Mouse (Mus musculus) cerebral cortex, adult 2 months (tissue): ENCODE measurements around the gene Lancl3.

Experiments used
- WGBS: fragments of 180-500 bp; shearing (Covaris S2); methylation state at CpG from one replicate; pipeline ENCODE4 v1.1.7; 2018; 5-methylcytosine and 5-hydroxymethylcytosine counted together

Lancl3 gene

DNA sequence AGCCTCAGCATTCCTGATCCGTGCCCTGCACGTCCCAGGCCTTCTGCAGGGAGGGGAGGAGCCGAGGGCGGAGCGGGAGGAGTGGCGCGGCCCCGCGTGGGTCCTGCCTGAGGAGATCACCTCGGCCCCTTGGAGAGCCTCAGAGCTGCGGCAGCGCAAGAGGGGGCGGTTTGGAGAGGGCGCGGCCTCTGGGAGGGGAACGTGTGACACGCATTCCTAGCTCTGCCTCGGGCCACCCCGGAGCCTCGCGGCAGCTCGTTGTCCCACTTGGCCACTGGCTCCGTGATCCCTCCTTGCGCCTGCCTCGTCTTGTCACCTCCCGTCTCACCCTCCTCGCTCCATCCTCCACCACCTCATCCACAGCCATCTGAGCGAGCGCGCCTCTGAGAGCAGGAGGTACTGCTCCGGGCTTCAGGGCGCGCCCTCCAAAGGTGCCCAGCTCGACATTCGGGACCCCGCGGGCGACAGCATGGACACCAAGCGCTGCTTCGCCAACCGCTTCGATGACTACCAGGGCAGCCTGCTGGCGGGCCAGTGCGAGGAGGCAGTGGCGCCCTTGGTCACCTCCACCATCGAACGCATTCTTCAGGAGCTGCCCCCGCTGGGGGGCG lies at the start of gene Lancl3:
Lancl3 (plus strand) TSS at position 142 of the 611 bp plus-strand sequence.
- WGBS = 5% methylated on average over 46 of the region's 49 CpGs

DNA sequence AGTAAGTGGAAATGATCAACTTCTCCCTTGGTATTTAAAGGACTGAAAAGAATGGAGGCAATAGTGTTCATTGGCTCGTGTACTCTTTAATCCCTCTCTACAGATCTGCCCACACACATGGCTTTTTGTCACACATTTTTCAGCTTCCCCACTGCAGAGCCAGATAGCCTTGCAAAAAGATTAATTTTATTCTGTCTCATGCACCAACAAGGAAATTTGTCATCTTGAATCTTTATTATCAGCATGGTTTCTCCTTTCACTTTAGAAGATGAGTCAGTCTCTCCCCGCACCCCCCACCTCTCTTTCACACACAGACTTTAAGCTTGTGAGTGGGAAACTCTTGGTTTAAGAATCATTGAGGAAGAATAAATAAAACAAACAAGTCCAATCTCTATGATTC lies 20.7 kb upstream of the Lancl3 start:
- 31% methylated on average over 2 of the region's 2 CpGs for WGBS

DNA sequence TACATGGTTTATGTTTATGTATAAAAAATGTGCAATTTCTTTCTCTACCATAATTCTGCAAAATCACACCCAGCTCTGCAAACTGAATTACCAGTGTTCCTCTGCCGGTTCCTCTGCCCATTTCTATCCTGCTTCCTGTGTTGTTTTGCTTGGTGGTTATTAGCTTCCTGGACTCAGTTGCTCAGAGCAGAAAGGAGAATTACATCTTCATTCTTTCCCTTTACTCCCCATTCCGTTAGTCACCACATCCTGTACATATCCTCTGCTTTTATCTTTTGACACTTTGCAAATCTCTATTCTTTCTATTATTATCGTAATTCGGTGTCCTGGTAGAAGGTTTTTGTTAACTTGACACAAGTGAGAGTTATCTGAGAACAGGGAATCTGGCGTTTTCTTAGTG lies 18.1 kb upstream of the Lancl3 start:
- 73% methylated on average over 5 of the region's 5 CpGs for WGBS

DNA sequence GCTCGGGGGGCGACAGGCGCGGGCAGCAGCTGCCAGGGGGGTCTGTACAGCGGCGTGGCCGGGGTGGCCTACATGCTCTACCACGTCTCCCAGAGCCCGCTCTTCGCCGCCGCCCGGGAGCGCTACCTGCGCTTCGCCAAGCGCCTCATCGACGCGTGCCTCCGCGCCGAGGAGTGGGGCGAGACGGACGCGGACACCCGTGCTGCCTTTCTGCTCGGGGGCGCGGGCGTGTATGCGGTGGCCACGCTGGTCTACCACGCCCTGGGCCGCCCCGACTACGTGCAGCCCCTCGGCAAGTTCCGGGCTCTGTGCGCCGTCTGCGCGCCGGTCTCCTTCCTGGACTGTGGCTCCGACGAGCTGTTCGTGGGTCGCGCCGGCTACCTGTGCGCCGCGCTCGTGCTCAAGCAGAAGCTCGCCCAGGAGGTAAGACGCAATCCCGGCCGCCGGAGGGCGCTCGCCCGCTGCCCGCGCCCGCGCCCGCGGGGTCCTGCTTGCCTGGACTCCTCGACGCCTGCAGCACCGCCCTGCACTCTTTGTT lies 747 bp downstream of the Lancl3 start:
- 4% methylated on average over 46 of the region's 72 CpGs for WGBS

DNA sequence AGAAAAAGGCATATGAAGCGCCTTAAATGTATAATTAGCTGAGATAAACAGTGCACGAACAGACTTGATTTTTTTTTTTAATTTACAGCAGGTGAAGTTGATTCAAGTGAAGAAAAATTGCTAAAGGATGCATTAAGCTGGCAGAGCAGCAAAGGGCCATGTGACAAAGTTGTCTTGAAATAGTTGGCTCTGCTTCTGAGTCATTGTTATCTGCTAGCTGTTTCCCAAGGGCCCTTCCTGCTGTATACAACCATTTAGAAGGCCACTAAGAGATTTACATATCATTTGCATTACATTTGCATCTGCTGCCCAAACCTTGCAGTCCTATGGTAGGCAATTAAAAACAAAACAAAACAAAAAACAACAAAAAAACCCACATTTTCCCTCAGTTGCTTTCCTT lies 2.3 kb downstream of the Lancl3 start:
- 12% methylated on average over 2 of the region's 2 CpGs for WGBS

DNA sequence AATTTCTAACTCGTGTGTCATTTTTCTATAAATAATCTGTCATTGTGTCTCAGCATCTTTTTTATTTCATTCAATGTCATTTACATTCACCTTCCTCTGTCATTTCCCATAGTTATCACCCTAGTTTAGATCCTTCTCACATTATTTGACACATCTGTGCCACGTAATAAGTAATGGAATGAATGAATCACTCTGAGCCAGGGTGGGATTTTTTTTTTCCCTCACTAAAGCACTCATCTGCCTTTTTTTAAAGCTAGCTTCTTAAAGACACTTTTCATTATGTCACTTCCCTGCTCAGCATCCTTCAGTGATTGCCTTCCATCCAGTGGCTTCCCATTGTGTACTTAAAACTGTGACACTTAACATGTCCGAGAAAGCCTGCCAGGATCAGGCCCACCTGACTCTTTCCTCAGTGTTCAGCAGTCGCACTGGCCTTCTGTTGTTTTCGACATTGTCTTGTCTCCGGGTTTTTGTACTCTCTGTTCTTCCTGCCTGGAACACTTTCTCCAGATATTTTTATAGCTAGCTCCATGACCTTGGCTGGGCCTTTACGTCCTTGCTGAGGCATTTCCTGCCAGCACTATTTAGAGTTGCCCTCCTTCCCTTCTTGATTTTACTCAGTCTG lies 3.2 kb downstream of the Lancl3 start:
- 49% methylated on average over 7 of the region's 7 CpGs for WGBS

DNA sequence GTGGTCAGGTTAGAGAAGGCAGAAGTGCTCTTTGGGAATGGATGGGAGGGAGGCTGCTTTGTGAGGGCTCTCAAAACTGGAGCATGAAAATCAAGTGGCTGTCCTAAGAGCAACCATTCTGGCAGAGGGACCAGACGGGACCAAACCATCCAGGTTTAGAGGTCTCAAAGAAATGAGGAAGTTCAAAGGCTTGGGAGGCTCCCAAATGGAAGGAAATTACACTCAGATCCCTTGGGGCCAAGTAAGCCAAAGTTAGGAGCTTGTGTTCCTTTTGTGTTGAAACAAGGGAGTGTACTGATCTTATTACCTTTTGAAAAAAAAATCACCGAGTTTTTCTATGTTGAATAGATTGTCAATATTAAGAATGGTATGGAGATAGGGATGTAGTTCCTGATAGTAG lies 5.4 kb downstream of the Lancl3 start:
- 50% methylated on average over 2 of the region's 2 CpGs for WGBS

DNA sequence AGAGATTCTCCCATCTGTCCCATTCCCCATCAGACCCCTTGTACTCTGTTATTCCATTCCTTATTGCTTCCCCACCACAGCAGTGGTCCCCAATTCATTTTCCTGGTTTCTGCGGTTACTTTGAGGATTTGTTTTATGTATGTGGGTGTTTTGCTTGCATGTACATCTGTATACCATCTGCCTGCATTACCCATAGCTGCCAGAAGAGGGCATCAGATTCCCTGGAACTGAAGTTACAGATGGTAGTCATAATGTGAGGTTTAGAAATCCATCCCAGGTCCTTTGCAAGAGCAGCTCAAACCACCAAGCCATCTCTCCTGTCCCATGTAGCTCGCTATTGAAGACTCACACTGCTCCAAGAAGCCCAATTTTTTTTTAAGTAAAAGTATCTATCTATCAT lies 16.5 kb downstream of the Lancl3 start:
- WGBS = 87% methylated on average over 2 of the region's 2 CpGs

DNA sequence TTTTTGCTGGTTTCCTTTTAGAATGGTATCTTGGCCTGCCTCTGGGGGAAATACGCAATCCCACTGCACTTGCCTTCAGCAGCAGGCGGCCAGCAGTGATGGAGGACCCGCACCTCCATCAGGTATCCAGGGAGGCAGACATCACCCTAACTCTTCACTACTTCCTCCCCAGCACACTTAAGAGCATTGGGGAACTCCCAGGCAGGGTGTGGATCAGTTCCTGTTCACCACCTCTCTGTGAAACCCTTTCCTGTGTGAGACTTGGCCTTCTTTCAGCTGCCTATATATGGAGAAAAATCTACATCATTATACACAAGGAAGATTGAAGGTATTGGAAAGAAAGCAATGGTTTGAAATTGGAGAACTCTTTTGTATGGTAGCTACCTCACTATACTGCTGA lies 19.9 kb downstream of the Lancl3 start:
- WGBS = 97% methylated on average over 3 of the region's 3 CpGs

DNA sequence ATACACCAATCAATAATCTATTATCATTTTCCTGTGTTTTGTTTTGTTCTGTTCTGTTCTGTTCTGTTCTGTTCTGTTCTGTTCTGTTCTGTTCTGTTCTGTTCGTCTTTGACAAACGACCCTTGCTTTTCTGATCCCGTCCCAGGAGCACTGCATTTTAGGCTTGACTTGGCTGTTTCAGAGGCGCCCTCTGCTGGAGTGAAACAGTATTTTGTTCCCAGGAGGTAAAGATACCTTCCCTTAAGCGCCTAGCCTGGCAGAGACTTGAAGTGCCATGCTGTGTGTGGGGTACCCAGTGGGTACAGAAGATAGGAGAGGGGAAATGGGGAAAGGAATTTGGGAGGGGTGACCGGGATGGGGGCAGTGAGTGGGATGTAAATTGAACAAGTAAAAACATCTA lies 21.5 kb downstream of the Lancl3 start:
- WGBS = 27% methylated on average over 6 of the region's 6 CpGs

DNA sequence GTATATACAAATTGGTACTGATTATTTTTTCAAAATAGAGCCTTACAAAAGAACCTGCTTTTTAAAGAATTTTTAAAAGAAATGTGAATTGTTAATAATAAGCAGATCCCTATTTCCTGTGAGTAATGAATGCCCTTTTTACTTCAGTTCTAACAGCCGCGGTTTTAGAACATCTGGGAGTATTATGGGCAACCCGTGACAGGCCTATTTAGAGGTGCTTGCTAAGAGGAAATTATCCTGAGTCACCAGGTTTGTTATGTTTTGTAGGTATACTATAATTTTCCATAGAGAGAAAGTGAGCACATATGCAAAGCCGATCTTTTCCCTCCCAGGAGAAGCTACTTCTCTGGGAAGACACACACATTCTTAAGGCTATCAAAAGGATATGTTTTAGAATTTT lies 22.0 kb downstream of the Lancl3 start:
- 83% methylated on average over 4 of the region's 4 CpGs for WGBS

DNA sequence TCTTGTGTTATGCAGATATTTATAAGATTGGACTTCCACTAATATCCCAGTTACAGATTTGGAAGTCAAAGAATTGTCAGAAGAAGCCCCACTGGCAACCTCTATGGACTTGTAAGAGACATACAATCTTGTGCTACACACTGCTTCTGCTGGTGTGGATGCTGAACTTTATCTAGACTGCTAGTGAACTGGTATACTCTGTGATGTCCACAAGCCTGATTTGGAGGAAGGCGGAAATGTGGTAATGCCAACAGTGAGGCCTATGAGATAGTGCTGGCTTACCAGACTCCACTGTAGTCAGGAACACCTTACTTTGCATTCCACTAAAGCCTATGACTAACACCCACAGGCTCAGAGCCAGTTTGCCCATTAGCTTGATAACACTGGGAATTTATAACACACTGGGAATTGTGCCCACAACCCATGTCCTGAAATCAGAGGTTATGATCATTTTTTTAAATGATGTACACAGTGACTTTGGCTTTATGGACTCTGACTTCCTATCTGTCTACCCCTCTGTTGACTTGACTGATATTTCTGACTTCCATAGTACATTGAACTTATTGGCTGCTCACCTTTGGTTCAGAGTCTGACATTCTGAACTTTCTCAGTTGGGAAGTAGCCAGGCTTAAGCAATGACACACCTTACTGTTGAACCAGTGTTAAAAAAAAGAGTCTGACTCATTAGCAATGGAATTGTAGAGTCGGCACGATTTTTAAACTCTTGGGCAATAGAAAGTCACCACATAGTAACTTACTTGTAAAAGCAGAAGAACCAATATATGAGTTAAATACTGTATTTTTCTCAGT lies 22.9 kb downstream of the Lancl3 start:
- 92% methylated on average over 3 of the region's 3 CpGs for WGBS

DNA sequence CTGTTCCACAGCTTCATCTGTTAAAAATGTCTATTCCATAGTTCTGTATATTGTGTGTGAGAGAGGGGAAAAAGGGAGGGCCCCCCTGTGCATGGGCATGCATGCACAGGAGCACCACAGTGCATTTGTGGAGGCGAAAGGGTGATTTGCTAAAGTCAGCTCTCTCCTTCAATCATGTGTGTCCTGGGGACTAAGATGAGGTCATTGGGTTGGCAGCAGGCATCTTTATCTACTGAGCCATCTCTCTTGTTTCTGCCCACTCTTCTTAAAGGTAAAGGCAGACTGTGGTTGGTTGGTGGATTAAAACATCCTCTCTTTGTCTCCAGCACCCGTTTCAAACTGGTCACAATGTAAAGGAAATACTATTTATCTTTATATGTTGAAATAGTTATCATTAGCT lies 27.4 kb downstream of the Lancl3 start:
- WGBS = 72% methylated on average over 2 of the region's 2 CpGs

DNA sequence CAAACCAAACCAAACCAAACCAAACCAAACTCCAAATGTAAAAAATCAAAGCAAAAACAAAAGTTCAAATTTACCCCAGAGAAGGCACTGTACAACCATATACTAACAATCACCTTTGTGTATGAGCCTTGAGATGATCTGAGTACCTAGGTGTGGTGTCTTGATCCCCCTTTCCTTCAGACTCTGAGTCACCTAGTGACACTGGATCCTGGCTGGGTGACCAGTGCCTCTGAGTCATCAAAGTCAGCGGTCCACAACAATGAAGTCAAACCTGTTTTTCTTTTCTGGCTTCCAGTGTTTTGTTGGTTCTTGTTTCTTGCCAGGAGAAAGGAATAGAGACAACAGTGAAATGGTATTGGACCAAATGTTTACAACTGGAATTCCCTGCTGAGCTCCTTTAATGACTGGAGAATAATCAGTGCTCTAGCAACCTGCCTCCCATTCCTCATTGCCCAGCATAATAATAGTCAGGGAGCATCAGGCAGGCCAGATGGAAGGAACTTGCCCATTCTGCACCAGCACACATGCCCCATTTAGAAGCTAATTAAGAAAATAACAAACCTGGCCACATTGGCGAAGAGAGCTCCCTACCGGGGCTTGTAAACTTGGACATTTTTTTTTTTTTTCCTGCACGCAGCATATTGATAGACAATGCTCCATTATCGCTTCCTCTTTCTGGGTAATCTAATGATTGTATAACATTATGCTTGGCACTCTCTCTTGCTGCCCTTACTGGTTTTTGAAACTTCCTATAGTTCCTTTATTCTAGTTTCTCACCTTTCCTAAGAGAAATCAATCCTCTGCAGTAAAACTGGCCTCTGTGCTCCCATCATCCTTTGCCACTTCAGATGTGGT lies 41.3 kb downstream of the Lancl3 start:
- WGBS = 61% methylated on average over 5 of the region's 5 CpGs

DNA sequence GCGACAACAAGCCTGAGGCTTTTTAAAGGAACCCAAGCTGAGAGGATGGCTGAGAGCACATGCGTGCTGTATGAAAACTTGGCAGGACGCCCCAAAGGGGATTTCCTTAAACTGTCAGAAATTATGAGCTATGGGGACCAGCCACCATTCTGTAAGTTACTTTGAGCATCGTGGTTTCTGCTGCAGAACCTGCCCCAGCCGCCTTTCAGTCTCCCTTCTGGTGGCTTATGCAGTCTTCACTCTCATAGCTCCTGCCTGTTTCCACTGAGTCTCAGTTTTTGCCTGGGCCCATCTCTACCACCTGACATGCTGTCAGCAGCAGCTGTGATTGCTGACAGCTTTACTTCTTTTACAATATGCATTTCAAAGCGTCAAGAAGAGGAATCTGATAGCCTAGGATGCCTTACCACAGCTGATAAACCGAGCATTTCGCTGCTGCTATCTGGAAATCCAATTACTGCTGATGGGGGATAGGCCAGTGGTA lies 43.7 kb downstream of the Lancl3 start:
- 58% methylated on average over 8 of the region's 8 CpGs for WGBS

DNA sequence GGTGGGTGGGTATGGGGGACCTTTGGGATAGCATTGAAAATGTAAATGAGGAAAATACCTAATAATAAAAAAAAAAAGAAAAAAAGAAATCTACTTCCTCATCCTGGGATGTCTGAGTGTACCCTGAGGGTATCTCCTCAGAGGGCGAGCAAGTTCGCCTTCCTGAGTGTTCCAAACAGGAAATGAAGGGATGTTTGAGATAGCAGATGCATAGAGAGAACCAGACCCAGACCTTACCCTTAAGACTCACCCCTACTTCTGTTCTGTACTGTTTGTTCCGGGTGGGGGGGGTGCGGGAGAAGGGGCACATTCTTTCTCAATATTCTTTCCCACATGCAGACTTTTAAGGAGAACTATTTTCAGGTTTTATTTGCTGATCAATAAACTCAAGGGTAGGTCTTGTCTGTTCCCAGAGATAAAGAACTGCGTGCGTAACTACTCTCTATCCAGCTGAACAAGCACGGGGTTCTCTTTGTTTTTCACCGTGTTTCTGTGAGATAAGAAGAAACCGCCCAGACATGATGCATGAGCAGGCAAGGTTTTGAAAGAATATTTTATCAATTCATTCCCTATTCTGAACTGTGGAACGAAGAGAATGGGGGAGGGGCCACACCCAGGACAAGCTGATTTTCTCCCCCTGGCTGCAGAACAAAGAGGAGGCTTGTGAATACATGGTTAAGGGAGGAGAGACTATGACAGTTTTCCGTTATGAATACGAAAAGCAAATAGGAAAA lies 45.1 kb downstream of the Lancl3 start:
- 51% methylated on average over 12 of the region's 12 CpGs for WGBS

DNA sequence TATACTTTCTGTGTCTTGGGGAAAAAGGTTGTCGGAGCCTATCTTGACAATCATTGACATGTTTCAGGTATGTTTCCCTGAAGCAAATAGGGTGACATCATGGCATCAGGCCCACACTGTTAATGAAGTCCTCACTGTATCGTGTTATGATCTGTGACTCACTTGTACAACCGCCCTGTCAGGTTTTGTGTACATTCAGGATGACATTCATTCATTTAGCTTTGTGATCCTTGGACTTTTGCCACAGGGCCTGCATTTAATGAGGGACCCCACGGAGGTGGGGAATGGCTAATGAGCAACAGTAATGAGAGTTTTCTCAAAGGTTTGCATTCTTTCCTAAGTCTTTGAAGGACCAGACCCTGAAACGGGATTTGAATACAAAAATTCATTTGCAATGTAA lies 49.2 kb downstream of the Lancl3 start:
- WGBS = 61% methylated on average over 5 of the region's 5 CpGs

DNA sequence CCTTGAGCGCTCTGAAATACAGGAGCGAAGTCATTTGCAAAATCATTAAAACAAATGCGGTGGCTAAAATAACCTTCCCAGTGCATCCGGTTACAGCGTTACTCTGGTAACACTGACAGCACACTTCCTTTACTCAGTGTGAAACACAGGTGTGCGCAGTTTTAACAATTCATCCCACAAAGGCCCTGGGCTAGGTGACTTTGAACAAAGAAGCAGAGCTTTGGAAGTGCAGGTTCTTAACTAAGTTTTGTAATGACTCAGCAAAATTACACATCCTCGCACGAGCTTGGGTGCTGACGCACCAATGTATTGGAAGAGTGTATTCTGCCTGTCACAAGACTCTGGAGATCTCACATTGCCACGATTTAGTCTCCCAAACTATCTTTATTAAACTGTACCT lies 54.3 kb downstream of the Lancl3 start:
- WGBS = 84% methylated on average over 10 of the region's 10 CpGs

DNA sequence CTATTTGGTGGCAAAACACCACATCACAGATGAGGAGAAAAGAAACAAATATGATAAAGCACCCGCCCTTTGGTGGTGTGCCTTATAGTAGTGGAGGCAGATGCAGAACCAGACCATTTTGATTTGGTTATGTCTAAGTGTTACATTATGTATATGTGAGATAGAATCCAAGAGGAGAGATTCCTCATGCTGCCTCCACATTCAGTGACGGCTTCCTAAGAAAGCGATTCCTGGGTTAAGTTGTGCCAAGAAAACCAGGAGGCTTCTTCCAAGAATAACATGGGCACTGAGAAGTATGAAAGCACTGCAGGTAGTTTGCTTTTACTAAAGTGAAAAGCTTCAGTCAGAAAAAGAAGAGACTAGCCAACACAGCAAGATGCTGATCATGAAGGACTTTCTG lies 55.2 kb downstream of the Lancl3 start:
- WGBS = 49% methylated on average over 3 of the region's 3 CpGs

DNA sequence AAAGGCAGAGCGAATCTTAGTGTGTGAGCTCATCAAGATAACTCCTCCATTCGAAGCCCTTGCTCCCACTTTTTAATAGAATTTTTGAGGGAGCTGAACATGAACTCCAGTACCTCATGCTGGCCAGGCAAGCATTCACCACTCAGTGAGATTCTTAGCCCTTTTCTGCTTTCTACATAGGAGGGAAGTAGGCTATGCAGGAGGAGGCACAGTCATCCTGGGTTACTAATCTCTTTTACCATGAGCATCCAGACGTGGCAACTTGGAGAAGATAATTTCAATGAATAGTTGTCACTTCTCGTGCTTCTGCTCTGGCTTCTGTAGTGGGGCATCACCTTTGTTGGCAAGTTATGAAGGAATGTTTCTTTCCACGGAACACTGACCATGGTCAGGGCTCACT lies 57.1 kb downstream of the Lancl3 start, which contains the start of gene Gm14862:
Gm14862 (minus strand) TSS at position 134 of the 400 bp plus-strand sequence.
- WGBS = 75% methylated on average over 5 of the region's 5 CpGs

DNA sequence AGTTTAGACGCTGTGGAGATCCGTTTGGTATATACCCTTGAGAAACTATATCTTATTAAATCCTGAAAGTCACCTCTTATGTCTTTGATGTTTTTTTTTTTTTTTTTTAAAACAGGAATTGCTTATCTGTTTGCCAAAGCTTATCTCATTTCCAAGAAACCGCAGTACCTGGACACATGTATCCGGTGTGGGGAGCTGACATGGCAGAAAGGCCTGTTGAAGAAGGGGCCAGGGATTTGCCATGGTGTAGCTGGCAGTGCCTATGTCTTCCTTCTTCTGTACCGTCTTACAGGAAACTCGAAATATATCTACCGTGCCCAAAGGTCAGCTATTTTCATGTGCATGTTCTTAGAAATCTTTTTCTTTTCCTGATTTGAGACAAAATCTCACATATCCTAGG lies 58.1 kb downstream of the Lancl3 start:
- 88% methylated on average over 7 of the region's 7 CpGs for WGBS
